Mouse (Mus musculus): ENCODE data around the gene Exoc3l4. TPM values are rescaled to one million over a fixed set of nuclear protein-coding genes. Genes with fewer than 3 reads are reported as not detected.

Exoc3l4 gene
- polyA plus RNA-seq, 2 experiments from 2014 or later, result not detected

DNA sequence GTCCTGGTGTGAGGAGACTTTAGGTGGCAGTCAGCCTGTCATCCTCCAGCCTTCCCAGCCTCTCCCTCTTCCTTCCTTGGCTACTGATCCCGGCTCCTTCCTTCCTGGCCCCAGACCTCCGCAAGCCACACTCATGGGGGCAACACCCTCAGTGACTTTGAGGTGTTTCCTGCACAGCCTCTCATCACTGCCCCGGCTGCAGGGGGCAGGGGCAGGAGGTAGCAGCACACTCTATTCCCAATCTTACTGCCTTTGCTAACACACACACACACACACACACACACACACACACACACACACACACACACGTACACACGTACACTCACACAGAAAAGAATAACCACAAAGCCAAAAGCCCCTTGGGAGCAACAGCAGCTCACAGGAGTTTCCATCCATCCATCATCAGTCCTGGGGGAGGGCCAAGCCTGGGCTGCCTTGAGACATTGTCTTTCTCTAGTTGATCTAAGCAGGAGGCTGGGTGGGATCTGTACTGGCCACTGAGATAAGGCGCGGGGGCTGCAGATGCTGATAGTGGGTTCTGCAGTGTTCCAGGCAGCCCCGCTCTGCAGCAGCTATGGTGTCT is 18.0 kb downstream of the Exoc3l4 start:
- no peak for ATAC-seq

DNA sequence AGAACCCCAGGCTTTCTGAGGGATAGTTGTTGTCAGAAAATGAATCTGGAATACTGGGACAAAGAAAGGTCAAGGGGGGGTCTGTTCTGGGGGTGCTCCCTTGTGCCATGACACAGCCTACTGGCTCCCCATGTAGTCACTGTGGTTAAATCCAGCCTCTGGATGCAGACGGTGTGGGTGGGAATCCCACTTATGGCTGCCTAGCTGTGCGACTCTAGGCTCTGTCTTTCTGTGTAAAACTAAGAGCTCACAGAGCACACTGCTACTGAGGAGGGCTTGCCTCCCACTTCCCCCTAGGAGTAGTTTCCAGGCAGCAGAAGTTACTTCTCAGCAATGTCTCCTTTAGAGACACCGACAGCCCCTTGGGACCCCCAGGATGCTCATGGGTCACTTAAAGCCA is 19.4 kb downstream of the Exoc3l4 start:
- ATAC-seq, result no peak

DNA sequence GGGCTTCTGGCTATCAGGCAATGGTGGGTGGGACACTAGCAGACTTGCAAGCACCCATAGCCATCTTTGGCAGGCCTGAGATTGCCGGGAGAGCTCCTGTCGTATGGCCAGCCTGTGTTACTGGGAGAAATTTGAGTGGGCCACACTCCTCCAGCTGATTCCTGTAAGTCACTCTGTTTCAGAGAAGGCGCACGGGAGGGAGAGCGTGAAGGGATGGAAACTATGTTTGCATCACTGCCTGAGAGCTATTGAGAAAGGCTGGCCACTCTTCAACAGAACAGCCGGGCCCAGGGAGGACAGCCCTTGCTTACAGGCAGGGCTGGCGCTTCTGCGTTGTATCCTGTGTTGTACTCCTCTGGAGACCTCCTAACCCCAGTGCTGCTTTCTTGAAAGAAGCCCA is 19.8 kb downstream of the Exoc3l4 start:
- ATAC-seq, result no peak

DNA sequence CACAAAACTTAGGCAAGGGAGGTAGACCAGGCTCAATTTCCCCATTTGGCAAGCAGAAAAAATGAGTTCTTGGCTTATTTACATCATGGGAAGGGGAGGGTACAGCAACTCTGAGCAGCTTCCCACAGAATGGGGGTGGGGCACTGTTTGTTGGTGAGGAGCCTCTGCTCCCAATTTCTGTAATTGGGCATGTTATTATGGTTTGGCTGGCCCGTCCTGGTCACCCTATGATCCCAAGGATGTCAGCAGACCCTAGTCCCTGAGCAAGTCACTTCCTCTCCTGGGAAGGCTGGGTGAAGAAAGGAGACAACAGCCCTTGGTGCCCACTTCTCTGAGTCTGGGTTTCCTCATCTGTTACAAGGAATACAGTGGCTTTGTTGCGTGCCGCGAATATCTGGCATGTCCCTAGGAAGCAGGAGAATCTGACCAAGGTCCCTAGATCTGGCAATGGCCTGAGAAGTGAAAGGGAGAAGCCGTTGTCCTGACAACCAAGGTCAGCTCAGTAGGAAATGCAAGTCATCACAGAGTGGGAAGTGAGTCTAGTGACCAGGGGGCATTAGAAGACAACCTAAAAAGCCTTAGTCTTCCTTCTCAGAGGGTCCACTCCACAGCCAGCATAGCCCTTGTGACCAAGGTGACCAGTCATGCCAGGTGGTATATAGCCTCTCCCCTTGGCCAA is 20.5 kb downstream of the Exoc3l4 start:
- ATAC-seq, result no peak

DNA sequence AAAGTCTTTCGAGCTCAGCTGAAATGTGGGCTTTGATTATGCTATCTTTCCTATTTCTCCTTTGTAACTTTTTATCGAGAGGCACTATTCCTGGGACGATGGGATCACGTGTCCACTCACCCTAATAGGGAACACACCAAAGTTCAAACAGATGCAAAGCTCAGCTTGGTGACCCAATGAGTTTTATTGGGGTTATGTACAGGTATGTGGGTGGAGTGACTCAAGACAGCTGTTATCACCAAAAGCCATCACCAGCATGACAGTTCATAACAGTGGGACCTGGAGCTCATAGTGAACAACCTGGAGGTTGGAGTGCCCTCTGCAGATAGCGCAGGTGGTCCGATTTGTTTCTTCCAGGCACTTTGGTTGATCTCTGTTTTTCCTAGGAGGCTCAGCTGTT is 22.0 kb downstream of the Exoc3l4 start:
- no peak for ATAC-seq

DNA sequence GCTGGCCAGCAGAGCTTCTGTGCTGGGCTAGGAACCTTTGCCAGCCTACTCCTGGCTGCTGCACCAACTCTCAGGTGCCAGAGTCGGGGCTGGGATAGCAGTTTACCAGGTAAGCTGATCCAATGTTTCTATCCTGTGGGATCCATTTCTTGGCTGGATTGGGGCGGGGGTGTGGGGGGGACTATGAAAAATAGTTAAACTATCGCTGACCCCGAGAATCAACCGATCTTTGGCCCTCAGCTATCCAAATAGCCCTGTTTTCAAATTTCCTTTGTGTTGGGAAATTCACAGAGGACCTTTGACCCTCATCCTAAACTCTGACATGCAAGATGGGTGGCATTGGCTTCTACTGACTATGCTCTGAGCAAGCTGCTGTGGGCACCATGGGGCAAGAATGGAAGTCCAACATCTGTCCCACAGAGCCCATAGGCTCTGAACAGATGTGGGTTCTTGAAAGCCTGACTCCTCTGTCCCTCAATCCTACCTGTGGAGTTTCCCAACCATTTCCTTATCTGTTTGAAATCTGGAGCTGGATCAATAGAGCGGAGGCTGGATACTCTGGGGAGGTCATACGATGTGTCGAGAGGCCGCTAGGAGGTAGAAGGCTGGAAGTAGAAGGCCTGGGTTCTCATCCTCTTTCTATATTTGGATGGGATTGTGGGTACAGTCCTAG is 24.0 kb downstream of the Exoc3l4 start:
- ATAC-seq, result no peak

DNA sequence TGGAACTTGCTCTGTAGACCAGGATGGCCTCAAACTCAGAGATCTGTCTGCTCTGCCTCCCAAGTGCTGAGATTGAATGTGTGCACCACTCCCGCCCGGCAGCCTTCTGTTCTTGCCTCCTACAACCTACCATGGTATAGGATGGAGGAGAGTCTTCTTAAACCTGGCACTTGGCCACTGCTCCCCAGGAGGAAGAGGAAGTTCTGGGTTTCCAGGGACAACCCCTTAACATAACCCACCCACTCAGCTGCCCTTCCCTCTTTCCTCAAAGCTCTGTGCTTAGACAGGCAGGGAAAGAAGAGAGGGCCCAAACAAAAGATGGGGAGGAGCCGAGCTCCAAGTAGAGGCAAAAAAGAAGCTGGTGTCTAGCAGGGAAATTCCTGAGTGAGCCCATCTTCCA is 24.7 kb downstream of the Exoc3l4 start:
- no peak for ATAC-seq

DNA sequence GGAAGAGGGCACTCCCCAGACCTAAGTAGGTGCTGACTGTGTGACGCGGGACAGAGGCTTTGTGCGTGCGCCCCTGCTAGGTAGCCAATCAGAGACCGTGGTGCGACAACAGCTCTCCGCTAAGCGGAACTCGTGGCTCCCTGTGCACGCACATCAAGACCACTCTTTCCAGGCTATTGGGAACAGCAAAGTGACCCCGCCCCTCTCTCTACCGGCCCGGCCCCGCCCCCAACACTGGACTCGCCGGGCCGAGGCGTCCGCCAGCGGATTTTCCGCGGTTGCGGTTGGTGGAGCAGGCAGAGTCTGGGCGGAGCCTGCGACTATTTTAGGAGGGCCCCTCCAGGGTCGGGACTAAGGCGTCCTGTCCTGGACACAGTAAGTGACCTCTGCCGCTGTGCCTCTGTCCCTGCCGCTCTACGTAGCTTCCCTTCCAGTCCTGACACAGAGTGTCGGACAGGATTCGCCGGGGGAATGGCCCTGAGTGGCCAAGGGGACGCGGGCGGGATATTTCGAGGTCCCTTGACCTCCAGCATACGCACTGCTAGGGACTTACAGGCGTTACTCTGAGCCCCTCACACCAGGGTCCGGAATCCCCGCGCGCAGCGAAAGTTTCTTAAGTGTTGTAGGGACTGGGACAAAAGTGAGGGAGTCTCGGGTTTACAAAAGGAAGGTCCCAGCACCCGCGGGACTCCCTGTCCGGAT is 25.6 kb downstream of the Exoc3l4 start, which contains the start of gene Tnfaip2:
Gene Tnfaip2 (plus strand): TSS at position 161 of the 702 bp plus-strand sequence.
- no peak for ATAC-seq

DNA sequence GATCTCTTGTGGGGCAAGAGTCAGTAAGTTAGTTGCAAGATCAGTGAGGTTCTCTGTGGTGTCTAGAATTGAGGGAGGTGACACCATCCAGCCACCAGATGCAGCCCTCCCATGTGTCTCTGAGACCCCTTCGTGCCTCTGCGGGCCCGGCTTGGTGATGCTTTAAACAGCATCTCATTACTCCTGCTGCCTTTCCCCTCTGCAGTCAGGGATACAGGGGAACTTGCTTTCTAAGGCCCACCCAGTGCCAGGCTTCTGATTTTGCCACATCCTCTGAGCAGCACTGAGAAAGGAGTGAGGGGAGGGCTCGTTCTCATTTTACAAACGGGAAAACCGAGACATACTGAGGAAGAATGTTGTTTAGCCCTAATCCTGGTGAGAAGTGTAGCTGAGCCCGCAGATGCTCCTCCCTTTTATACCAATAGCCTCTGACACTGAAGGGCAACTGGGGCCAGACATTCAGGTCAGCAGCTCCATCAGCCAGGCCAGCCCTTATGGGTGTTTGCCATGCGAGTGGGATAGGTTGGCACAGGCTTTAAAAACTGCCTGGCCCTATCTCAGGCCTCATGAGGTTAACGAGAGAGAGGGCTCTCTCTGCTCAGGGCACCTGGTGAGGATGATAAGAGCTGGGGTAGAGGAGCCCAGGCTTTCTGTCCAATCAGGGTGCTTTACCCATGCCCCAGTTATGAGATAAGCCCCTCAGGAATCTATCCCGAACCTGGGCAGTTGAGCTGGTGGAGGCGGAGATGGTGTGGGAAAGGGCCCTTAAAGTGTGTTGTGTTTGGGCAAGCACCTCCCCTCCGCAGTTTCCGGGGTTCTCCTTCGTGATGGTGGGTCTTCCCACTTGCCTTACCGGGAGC is 26.4 kb downstream of the Exoc3l4 start:
- no peak for ATAC-seq

DNA sequence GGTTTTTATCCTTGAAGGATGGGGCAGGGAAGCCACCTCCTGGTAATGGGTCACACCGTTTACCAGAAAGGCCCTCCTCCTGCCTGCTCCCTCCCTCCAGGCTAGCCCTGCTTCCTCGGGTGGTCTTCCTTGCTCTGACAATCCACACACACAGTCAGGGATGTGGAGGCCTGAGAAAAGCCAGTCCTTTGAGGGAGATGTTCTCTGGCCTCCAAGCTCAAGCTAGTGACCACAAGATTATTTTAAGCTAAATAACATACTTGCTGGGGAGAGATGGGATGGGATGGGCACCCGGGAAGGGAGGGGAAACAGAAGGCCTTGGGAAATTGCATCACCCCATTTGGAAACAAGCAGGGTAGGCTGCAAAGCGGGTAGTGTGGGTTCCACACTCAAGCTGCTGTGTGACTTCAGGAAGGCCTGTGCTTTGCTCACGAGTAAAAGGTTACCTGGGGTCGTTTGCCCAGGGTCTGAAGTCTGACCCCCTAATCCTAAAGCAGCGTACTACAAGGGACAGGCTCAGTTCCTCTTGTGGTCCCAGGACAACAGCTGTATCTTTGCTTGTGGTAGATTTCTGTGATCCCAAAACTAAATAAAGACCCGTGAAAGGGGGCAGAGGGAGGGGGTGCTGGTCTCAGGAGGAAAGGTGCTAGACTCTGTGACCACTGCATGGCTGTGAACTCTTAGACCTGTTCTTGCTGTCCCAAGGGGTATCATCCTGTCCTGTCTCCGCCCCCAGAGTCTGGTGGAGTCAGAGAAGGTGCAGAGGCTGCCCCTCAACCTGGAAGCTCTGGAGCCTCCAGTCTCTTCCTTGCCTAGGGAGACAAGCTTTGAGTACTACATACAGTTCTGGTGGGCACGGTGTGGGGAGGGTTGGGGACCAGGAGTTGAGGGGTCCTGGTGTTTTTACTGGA is 27.4 kb downstream of the Exoc3l4 start:
- no peak for ATAC-seq

DNA sequence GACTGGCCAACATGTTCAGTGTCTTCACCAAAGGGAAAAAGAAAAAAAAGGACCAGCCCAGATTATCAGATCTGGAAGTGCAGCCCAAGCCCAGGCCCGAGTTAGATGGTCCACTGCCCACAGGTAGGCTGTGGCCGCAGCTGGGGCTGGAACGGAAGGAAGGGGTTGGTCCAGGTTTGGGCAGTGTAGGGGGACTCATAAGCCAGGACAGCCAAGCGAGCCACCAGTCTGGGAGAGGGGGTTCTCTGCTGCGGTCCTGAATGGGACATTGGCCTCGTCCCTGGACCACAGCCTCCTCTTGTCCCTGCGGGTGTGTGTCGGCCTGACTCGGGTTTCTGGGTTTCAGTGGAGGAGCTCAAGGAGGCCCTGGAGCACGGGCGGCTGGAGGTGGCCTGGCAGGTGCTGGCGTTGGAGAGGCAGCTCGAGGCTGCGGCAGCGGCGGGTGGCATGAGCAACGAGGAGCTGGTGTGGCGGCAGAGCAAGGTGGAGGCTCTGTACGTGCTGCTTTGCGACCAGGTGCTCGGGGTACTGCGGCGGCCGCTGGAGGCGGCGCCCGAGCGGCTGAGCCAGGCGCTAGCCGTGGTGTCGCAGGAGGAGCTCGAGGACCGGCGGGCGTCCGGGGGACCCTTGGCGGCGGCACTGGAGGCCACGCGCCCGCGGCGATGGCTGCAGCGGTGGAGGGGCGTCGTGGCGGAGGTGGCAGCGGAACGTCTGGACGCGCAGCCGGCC is 28.5 kb downstream of the Exoc3l4 start:
- ATAC-seq, result no peak

DNA sequence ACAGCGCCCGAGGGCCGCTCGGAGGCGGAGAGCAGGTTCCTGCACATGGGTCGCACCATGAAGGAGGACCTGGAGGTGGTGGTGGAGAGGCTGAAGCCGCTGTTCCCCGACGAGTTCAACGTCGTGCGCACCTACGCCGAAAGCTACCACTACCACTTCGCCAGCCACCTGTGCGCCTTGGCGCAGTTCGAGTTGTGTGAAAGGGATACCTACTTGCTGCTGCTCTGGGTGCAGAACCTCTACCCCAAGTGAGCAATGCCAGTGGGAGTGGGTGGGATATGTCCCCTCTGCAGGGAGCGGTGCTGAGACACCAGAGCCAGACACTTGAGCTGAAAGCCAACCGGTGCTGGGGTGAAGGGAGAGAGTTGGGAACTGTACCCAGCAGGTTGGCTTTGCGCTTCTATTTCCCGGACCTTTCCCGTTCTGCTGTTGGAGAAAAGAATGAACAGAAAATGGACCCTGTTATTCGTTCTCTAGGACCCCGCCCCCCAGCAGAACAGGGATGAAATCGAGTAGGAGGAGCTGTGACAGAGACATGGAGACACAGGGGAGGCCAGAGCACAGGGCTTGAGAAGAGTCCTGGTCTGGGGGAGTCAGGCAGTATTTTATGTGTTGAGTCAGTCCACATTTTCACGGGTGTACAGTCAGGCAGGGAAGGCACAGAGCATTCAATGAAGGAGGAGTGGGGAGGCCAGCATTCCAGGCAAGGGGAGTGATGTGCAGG is 29.2 kb downstream of the Exoc3l4 start:
- no peak for ATAC-seq

DNA sequence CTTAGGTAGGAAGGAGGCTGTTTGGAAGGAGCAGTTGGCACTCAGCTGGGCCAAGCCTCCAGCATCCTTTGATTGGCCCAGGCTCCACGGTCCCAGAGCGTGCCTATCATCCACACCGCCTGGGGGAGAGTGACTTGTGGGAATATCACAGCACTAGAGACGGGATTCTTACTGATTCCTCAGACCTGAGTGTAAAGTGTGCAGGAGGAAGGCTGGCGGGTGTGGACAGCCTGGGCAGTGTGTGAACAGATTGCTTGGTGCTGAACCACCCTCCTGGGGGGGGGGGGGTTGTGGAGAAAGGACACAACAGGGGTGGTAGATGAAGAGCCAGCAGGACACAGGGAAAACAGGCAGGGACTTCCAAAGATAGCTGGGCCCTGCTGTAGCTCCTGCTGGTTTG is 29.9 kb downstream of the Exoc3l4 start:
- ATAC-seq, result no peak

DNA sequence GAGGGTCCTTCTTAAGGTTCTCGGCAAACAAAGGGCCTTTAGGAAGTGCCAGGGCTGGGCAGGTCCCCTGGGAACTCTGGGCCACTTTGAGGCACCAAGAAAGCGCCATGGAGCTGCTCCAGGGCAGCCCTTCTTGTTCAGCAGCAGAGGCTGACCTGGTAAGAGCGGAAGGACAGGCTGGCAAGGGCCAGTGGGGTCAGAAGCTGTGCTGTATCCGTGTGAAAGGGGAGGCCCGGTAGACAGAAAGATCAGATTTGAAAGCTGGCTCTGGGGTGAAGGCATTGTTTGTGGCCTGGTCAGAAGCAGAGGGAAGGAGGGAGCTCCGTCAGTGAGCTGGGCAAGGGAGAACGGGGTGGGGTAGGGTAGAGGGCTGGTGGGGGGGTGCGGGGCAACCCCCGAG is 30.5 kb downstream of the Exoc3l4 start:
- no peak for ATAC-seq

DNA sequence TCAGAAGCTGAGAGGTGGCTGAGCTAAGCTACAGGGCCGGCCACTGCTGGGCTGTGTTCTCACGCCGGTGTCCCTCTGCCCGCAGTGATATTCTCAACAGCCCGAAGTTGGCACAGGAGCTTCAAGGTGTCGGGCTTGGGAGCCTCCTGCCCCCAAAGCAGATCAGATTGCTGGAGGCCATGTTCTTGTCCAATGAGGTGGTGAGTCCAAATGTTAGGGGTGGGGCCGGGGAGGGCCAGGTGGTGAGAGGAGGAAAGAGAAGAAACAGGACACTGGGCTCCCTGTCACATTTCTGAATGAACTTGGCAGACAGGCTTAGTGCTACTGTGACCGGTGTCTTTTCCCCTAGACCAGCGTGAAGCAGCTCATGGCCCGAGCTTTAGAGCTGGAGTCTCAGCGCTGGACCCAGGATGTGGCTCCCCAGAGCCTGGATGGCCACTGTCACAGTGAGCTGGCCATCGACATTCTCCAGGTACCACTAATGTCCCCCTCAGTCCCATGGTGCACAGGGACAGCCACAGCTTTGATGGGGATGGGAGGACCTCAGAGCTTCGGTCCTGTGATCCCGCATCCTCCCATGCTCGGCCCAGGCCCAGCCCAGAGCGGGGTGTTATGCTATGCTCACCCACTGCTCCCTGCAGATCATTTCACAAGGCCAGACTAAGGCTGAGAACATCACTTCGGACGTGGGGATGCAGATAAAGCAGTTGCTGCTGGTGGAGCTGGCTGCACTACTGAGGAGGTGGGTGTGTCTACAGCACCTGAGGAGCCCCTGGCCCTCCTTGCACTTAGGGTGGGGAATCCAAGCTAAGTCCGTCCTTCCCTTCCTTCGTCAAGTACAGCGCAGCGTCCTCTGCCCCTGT is 31.3 kb downstream of the Exoc3l4 start:
- no peak for ATAC-seq

DNA sequence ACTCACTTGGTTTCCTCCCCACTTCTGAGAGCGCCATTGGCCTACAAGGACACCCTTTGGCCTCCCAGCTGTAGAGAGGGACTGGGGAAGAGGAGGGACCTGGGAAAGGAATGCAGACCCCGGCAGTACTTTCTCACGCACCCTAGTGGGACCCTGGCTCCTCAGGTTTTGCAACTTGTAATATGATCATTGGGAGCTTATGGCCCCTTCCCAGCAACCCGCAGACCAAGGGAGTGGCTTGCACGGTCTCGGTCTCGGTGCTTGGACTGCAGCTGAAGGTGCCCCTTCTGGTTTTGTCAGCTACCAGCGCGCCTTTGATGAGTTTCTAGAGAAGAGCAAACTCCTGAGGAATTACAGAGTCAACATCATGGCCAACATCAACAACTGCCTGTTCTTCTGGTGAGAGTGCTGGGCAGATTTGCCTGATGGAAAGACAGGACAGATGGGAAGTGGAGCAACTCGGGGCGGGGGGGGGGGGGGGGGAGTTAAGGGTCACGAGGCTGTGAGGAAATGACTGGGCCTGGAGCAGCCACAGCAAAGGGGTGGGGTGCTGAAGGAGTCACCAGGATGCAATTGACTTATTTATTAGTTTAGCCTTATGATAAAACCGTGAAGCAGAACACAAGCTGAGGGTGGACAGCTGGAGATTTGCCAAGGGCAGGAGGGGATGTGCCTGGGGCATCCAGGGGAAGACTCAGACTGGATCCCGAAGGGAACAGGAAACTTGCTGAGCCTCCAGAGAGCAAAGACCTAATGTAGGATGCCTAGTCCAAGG is 32.3 kb downstream of the Exoc3l4 start:
- no peak for ATAC-seq

DNA sequence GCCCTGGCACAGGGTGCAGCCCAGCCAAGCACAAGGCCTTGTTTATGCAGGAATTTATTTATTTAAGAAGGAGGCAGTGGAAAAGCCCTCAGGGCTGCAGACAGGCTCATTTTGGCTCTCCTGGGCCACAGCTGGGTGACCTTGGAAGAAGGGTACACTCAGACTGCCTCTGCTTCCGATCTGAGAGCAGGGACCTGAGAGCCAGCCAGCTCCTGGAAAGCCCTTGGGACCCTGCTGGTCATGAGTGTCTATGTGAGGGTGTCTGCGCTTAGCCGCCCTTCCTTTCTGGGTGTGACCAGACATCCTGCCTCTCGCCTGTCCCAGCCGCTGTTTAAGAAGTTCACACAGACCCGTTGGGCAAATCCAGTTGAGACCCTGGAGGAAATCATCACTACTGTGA is 33.5 kb downstream of the Exoc3l4 start:
- no peak for ATAC-seq

DNA sequence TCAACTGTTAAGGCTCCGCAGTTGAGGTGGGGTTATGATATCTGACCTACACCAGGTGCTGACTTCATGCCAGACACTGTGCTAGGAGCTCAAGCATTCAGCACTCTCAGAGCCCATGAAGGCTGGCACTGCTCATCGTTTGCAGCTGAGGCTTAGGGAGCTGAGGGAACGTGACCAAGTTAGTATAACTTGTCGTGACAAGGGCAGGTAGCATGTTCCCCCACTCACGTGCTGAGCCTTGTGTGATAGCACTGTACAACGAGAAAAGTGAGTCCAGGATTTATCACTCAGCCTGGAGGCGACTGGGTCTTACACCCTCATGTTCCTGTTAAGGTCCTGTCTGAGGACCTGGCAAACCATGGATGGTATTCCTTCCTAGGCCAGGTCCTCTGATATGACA is 34.7 kb downstream of the Exoc3l4 start:
- ATAC-seq, result no peak
